ENCODE assay signal across 8 mouse cellular contexts in the genomic region with DNA sequence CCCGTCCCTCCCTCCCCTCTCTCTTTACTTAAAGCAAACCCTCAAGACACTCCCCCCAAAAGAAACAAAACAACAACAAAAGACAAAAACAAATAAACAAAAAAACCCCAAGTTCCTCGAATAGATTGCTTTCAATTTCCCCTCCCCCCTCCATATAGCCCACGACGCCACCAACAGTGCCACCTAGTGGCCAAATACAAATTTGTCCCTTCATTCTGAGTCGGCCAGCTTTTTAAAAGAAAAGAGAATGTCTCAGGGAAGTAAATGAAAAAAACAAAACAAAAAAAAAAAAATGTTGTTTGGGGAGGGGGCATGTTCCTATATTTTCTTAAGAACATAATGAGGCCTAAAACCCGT.
DNase-seq lines count a peak whose midpoint lies in the region; ATAC-seq lines count a peak whose summit lies in the region.

No protein-coding gene starts in this region.

- peaks cover 3% of the 10 kb centered on the region; the same call in 1 of the 2 replicates for H3K27me3 ChIP-seq in embryonic facial prominence, embryonic 11.5 days (ENCODE audit: control insufficient read depth, insufficient read depth, low read length)
- 0 out of 2 replicates have a peak, but pooled peaks cover 2% of the 10 kb centered on the region for H3K27me3 ChIP-seq in stomach, embryonic 15.5 days (replicated peaks)

- peak overlapping the region; percentile 52 for H3K4me2 ChIP-seq in embryonic facial prominence, embryonic 11.5 days (ENCODE audit: low read depth, low read length)
- peak overlapping the region; percentile 69 for H3K4me2 ChIP-seq in stomach, embryonic 15.5 days

- peak; percentile 71 for DNase-seq in heart, adult 11 months
- no peak for DNase-seq in heart, postnatal 25 days (ENCODE audit: low spot score)
- peak; percentile 72 for DNase-seq in ZHBTc4 (ENCODE audit: low read depth, low spot score)
- peak; percentile 86 for DNase-seq in embryonic facial prominence, embryonic 11.5 days (ENCODE audit: low spot score)
- peak; percentile 52 to 77 for DNase-seq in heart, postnatal 10 days
- peak; percentile 12 for DNase-seq in layer of hippocampus, adult 9-10 months (ENCODE audit: low spot score)

- intact Hi-C loops in heart, postnatal 25 days (cut with DNase I), result loop anchor here (1.0 to 10.0 kb wide), 4 partner anchors 82 to 260 kb away; partner anchors contain the start of gene Mtx2
- intact Hi-C loops in heart, postnatal 10 days (cut with DNase I), result loop anchor here (1.0 to 10.0 kb wide), 6 partner anchors 34 to 530 kb away; partner anchors contain the start of gene Mtx2

- no peak overlapping the region for H3K27ac ChIP-seq in embryonic facial prominence, embryonic 11.5 days (replicated peaks; ENCODE audit: low read depth, low read length)
- no peak overlapping the region for H3K27ac ChIP-seq in stomach, embryonic 15.5 days

- H3K36me3 ChIP-seq in embryonic facial prominence, embryonic 11.5 days (replicated peaks; ENCODE audit: control insufficient read depth, insufficient read depth, low read depth, low read length), result no peaks in the 10 kb centered on the region
- H3K36me3 ChIP-seq in stomach, embryonic 15.5 days, result no peaks in the 10 kb centered on the region

- H3K4me3 ChIP-seq in embryonic facial prominence, embryonic 11.5 days (ENCODE audit: low read depth, low read length), result peak overlapping the region; percentile 25
- H3K4me3 ChIP-seq in stomach, embryonic 15.5 days (replicated peaks), result peak overlapping the region; percentile 33

- H3K9me3 ChIP-seq in embryonic facial prominence, embryonic 11.5 days (replicated peaks; ENCODE audit: control insufficient read depth, low read length), result no peaks in the 10 kb centered on the region
- no peaks in the 10 kb centered on the region for H3K9me3 ChIP-seq in stomach, embryonic 15.5 days

- no peak for ATAC-seq in embryonic facial prominence, embryonic 11.5 days (replicated peaks; ENCODE audit: insufficient number of reproducible peaks, low FRiP score, low TSS enrichment, low read depth)
- peak; percentile 47; the same call in 1 of the 2 replicates for ATAC-seq in megakaryocyte, adult 5-6 weeks (ENCODE audit: poor library complexity, severe bottlenecking)
- no peak for ATAC-seq in stomach, embryonic 15.5 days (ENCODE audit: insufficient read depth, low FRiP score, low read depth)

- peaks cover 3% of the 10 kb centered on the region; the same call in 1 of the 2 replicates for H3K4me1 ChIP-seq in embryonic facial prominence, embryonic 11.5 days (ENCODE audit: control insufficient read depth, insufficient read depth, low read length)
- H3K4me1 ChIP-seq in stomach, embryonic 15.5 days, result peaks cover 4% of the 10 kb centered on the region; the same call in 1 of the 2 replicates

- no peak overlapping the region for H3K9ac ChIP-seq in embryonic facial prominence, embryonic 11.5 days (replicated peaks; ENCODE audit: low read length)
- no peak overlapping the region for H3K9ac ChIP-seq in stomach, embryonic 15.5 days

- 0% methylated on average over 6 of the region's 6 CpGs for WGBS in embryonic facial prominence, embryonic 11.5 days
- 0% methylated on average over 6 of the region's 6 CpGs for WGBS in stomach, embryonic 15.5 days
